Mouse (Mus musculus) T-cell, adult 2 months (primary cell): ENCODE measurements around the gene Olig2.

Experiments used
- DNase-seq: peaks from one replicate; pipeline ENCODE4 v3.0.0; 2022; ENCODE audit warnings: low spot score

The Olig2 gene

DNA sequence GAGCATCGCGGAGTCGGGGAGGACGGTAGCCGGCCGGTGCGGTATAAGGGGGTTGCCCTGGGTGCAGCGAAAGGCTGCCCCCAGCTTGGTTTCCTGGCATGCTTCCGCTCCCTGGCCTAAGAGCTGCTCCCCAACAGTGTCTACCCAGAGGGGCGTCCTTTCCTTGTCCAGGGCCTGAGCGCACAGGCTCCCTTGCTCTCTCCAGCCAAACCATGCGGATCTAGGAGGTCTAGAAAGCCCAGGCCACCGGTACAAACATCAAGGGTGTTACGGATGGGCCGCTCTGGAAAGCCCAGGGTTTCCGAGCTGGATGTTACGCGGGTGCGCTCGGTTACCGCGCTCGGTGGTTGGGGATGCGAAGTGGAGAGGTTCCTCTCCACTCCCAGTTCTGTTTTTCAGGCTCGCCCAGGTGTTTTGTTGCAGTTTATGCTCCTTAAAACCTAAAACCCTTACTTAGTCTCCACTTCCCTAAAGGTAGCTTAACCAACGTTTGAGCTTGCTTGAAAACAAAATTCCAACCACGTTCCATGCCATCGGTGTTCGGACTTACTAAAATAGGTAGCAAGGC lies 45.8 kb downstream of the Olig2 start:
- DNase-seq: no peak

DNA sequence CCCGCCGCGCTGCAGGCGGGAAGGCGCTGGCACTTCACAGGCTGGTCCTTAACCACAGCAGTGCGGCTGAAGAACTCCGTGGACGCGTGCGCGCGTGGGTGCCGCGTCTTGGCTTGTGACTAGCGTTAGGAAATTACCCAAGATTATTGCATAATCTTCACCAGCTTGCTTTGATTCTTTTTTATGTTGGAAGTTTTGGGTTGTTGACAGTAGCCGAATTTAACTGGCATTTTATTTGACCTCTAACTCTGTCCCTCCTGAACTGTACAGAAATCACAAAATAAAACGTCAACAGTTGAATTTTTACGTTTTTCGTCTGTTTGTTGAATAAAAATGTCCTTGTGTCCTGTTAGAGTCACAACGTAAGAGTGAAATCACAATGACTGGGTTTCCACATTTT lies 46.4 kb downstream of the Olig2 start:
- no peak for DNase-seq
